Mouse (Mus musculus) C2C12 (cell line): Measurements from ENCODE around the gene Faf1.

ENCODE experiments used
- CTCF ChIP-seq: IDR thresholded peaks from one replicate; pipeline ENCODE4 v1.5.1; 2011; ENCODE audit not compliant: control insufficient read depth, insufficient read depth, insufficient read length
- MAX ChIP-seq: IDR thresholded peaks from one replicate; pipeline ENCODE4 v1.6.1; 2011; ENCODE audit warnings: mild to moderate bottlenecking, control low read depth
- MYOD1 ChIP-seq: IDR thresholded peaks from one replicate; pipeline ENCODE4 v1.6.1; 2011; ENCODE audit warnings: low read depth; ENCODE audit not compliant: control insufficient read depth, insufficient read length
- USF1 ChIP-seq: IDR thresholded peaks from one replicate; pipeline ENCODE4 v1.6.1; 2011; ENCODE audit warnings: low read depth, mild to moderate bottlenecking, control low read depth, moderate library complexity

DNA sequence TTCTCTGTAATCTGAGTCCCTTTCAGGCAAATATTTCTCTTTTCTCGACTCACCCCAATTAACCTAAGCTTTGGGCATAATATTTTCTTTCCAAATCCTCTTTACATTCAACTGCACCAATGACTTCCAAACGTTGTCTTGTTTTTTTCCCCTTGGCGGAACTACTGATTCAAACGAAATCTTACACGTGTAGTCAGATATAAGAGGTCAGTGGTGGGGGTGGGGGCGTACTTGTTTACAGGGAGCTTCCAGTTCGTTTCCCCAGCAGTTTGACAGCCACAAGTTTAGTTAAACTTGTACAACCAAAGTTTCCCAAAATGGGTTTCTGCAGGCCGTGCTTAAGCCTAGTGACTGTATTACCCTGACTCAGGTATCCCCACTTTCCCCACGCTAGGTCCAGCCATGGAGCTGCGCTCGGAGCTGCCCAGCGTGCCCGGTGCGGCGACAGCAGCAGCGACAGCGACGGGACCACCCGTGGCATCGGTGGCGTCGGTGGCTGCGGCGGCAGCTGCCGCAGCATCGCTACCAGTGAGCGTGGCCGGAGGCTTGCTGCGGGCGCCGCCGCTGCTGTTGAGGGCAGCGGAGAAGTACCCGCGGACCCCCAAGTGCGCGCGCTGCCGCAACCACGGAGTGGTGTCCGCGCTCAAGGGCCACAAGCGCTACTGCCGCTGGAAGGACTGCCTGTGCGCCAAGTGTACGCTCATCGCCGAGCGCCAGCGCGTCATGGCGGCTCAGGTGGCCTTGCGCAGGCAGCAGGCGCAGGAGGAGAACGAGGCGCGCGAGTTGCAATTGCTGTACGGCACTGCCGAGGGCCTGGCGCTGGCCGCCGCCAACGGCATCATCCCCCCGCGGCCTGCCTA, 303.3 kb downstream of the Faf1 start:
- no peak for TF ChIP-seq CTCF
- no peak for TF ChIP-seq MAX
- no peak for TF ChIP-seq USF1
- no peak for TF ChIP-seq MYOD1
